Mouse (Mus musculus) cerebellum, adult 8-10 months (tissue): Measurements from ENCODE around the gene Rabl2.

Source experiments
- DNase-seq: peaks from one replicate; pipeline ENCODE4 v3.0.0; 2022

Rabl2 gene

DNA sequence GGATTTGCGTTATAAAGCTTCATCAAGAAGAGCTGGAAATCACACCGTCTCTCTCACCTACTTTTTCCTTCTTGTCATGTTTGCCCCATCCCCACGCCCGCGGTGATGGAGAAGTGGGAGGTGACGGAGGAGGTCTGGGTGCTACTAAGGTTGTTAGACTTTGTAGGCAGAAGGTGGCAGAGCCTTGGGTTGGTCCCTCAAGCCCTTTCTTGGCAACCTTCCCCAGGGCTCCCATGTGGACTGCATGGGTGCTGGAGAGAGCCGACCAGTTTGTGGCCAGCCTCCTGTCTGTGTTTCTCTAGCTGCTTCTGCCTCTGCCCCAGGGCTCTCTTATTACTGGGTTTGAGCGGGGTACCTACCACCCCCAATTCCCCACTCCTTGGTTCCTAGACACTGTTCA, 41.2 kb downstream of the Rabl2 start:
- DNase-seq = peak; percentile 50

DNA sequence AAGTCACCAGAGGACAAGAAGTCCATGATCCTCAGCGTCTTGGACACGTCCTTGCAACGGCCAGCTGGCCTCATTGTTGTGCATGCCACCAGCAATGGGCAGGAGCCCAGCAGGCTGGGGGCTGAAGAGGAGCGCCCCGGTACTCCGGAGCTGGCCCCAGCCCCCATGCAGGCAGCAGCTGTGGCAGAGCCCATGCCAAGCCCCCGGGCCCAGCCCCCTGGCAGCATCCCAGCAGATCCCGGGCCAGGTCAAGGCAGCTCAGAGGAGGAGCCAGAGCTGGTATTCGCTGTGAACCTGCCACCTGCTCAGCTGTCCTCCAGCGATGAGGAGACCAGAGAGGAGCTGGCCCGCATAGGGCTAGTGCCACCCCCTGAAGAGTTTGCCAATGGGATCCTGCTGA, 42.9 kb downstream of the Rabl2 start:
- peak; percentile 92 for DNase-seq

DNA sequence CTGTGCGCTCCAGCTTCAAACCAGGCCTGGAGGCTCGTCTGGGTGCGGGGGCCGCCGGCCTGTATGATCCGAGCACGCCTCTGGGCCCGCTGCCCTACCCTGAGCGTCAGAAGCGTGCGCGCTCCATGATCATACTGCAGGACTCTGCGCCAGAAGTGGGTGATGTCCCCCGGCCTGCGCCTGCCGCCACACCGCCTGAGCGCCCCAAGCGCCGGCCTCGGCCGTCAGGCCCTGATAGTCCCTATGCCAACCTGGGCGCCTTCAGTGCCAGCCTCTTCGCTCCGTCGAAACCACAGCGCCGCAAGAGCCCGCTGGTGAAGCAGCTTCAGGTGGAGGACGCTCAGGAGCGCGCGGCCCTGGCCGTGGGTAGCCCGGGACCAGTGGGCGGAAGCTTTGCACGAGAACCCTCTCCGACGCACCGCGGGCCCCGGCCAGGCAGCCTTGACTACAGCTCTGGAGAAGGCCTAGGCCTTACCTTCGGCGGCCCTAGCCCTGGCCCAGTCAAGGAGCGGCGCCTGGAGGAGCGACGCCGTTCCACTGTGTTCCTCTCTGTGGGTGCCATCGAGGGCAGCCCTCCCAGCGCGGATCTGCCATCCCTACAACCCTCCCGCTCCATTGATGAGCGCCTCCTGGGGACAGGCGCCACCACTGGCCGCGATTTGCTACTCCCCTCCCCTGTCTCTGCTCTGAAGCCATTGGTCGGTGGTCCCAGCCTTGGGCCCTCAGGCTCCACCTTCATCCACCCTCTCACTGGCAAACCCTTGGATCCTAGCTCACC, 43.7 kb downstream of the Rabl2 start:
- peak; percentile 59 for DNase-seq

DNA sequence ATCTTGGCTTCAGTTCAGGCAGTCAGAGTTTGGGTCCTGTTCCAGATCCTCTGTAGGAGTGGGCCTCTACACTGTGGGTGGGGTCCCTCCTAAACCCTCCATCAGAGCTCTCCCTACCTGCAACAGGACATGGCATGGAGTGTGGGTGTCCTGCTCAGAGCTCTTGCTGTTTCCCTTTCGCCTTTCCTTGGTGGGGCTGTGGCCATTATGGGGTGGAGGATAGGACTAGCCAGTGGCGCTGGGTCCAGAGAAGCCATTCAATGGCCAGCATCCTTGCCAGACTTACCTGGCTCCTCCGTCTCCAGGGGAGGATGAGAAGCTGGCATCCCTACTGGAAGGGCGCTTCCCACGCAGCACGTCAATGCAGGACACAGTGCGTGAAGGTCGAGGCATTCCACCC, 44.4 kb downstream of the Rabl2 start:
- no peak for DNase-seq

DNA sequence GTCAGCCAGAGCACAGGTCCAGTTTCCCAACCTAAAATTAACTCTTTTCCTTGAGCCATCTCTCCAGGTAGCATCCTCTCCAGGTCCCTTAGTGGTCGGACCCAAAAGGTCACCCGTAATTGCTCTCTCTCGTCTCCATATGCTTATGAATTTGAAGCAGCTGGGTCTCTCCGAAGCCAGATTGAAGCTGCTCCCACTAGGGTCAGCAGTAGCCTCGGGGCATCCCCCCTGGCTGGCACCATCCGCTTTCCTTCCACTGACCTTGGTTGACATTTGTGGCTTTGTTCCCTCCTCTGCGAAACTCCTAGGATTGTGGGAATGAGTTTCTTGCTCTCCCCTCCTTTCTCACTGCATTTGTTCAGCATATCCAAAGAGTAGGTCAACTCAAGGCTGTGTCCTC, 47.6 kb downstream of the Rabl2 start:
- peak; percentile 72 for DNase-seq

- DNase-seq = peak; percentile 43
Observed at GRCm38 (mm10) chr15:89533843-89534207, 57.9 kb downstream of the Rabl2 start.

- no peak for DNase-seq
Observed at GRCm38 (mm10) chr15:89532924-89533842, 58.5 kb downstream of the Rabl2 start.
